Mouse (Mus musculus) lung, embryonic 14.5 days (tissue): Measurements from ENCODE around the gene Ncoa1. TPM values are rescaled to one million over a fixed set of nuclear protein-coding genes. Genes with fewer than 3 reads are reported as not detected.
A peak's percentile ranks its signal among the peaks of the same experiment; 100 is the strongest.

Experiments
- ATAC-seq: fragments of 200-750 bp; cut with Nextera tagmentation; 2 replicates; pipeline ENCODE4 v1.8.0; 2017; ENCODE audit warnings: mild to moderate bottlenecking, moderate TSS enrichment, moderate library complexity; ENCODE audit not compliant: insufficient read depth
- DNase-seq: peaks from one replicate; pipeline ENCODE4 v3.0.0-alpha.2; 2015
- H3K27ac ChIP-seq: fragments of 300-500 bp; sonication (generic); 2 replicates; pipeline ENCODE4 v1.5.1; 2014; ENCODE audit warnings: low read depth, mild to moderate bottlenecking, moderate library complexity
- H3K27me3 ChIP-seq: fragments of 300-500 bp; sonication (generic); 2 replicates; pipeline ENCODE4 v1.6.1; 2014; ENCODE audit warnings: low read length, control low read depth; ENCODE audit not compliant: insufficient read depth
- H3K36me3 ChIP-seq: fragments of 300-500 bp; sonication (generic); 2 replicates; pipeline ENCODE4 v1.6.1; 2014; ENCODE audit warnings: control low read depth; ENCODE audit not compliant: insufficient read depth
- H3K4me1 ChIP-seq: fragments of 300-500 bp; sonication (generic); 2 replicates; pipeline ENCODE4 v1.6.1; 2014; ENCODE audit warnings: antibody characterized with exemption, control low read depth; ENCODE audit not compliant: insufficient read depth
- H3K4me2 ChIP-seq: fragments of 300-500 bp; sonication (generic); 2 replicates; pipeline ENCODE4 v1.6.1; 2014; ENCODE audit warnings: mild to moderate bottlenecking
- H3K4me3 ChIP-seq: fragments of 300-500 bp; sonication (generic); 2 replicates; pipeline ENCODE4 v1.5.1; 2014; ENCODE audit warnings: low read depth, low read length
- H3K9ac ChIP-seq: fragments of 300-500 bp; sonication (generic); 2 replicates; pipeline ENCODE4 v1.6.1; 2014
- H3K9me3 ChIP-seq: fragments of 300-500 bp; sonication (generic); 2 replicates; pipeline ENCODE4 v1.6.1; 2016; ENCODE audit warnings: low read depth, low read length, control low read depth
- CTCF ChIP-seq: IDR thresholded peaks from 2 replicates; pipeline ENCODE4 v1.5.1; 2016; ENCODE audit warnings: antibody characterized with exemption, low read depth
- WGBS: fragments of 180-500 bp; shearing (Covaris S2); extraction: QIAGEN DNeasy Blood & Tissue Kit; methylation state at CpG from one replicate; pipeline ENCODE4 v1.1.7; 2014; 5-methylcytosine and 5-hydroxymethylcytosine counted together
- polyA plus RNA-seq: library from polyadenylated mRNA; unstranded; fragments of >200 nt; fragmentation: Nextera tagmentation; extraction: Ambion mirVana; gene quantifications from 2 replicates; pipeline ENCODE4 v1.2.1, GENCODE M21; 2014

The Ncoa1 gene
- polyA plus RNA-seq, 1 experiment from 2014 or later = 13.1 TPM

- Histone ChIP-seq H3K9ac (peak overlapping the region; percentile 83), H3K27ac (no peak overlapping the region), H3K4me1 (0 out of 2 replicates have a peak, but pooled peaks cover 5% of the 10 kb centered on the region), H3K36me3 (no peaks in the 10 kb centered on the region), H3K4me2 (peak overlapping the region; percentile 77), H3K4me3 (peak overlapping the region; percentile 83), H3K27me3 (peaks cover 3% of the 10 kb centered on the region; the same call in 1 of the 2 replicates), H3K9me3 (no peaks in the 10 kb centered on the region)
- DNase-seq (peak; percentile 35), ATAC-seq (peak; percentile 16; the same call in 1 of the 2 replicates)
- TF ChIP-seq CTCF = no peak
- WGBS = 9% methylated on average over 18 of the region's 18 CpGs
Observed at GRCm38 (mm10) chr12:4475251-4475993, 1.6 kb downstream of the Ncoa1 start.

DNA sequence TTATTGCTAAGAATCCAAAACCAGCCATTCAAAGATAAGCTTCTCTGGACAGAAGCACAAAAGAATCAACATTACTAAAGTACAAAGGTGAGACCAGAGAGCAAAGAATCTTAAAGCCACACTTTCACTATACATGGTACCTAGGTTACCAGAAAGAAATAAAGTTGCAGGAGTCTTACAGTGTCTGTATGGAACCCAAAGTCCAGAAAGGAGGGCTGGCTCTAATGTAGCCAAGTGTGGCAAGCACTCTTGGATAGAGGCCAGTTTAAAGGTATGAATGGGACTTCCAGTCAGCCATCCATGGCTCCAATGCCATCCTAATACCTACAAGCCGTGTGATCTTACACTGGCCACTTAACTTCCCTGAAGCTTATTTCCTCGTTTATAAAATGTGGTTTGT is 7.9 kb downstream of the Ncoa1 start:
- WGBS = 48% methylated on average over 2 of the region's 2 CpGs
- no peak for TF ChIP-seq CTCF
- DNase-seq = no peak
- Histone ChIP-seq H3K27ac (no peak overlapping the region), H3K4me2 (no peak overlapping the region), H3K4me3 (no peak overlapping the region), H3K36me3 (no peaks in the 10 kb centered on the region), H3K9ac (no peak overlapping the region), H3K9me3 (no peaks in the 10 kb centered on the region), H3K4me1 (0 out of 2 replicates have a peak, but pooled peaks cover 3% of the 10 kb centered on the region), H3K27me3 (0 out of 2 replicates have a peak, but pooled peaks cover 3% of the 10 kb centered on the region)
- ATAC-seq = no peak

- no peaks in the 10 kb centered on the region for H3K36me3 ChIP-seq
- H3K9me3 ChIP-seq = no peaks in the 10 kb centered on the region
- H3K27ac ChIP-seq = no peak overlapping the region
- 78% methylated on average over 2 of the region's 2 CpGs for WGBS
- H3K4me1 ChIP-seq = 0 out of 2 replicates have a peak, but pooled peaks cover 3% of the 10 kb centered on the region
- H3K4me2 ChIP-seq = no peak overlapping the region
- H3K27me3 ChIP-seq = no peaks in the 10 kb centered on the region
- ATAC-seq (no peak), DNase-seq (no peak)
- H3K4me3 ChIP-seq = no peak overlapping the region
- no peak overlapping the region for H3K9ac ChIP-seq
- TF ChIP-seq CTCF = no peak
Observed at GRCm38 (mm10) chr12:4463701-4464100, 13.3 kb downstream of the Ncoa1 start.

DNA sequence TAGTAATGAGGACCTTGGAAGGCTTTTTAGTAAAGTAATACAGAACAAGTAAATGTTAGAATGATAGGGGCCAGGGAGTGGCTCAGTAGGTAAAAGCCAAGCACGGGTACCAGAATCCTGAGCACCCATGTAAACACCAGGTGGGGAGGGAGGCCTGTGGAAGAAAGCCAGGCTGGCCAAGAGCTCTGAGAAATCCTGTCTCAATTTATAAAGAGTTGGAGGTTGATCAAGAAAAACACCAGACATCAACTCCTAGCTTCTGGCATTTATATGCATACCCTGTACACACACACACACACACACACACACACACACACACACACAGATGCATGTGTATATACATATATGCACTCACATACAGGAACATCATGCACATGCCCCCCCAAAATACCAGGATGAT is 14.6 kb downstream of the Ncoa1 start:
- no peaks in the 10 kb centered on the region for H3K36me3 ChIP-seq
- no peak overlapping the region for H3K4me2 ChIP-seq
- no peak overlapping the region for H3K4me3 ChIP-seq
- no peaks in the 10 kb centered on the region for H3K27me3 ChIP-seq
- H3K9me3 ChIP-seq = no peaks in the 10 kb centered on the region
- DNase-seq = no peak
- ATAC-seq = no peak
- H3K27ac ChIP-seq = no peak overlapping the region
- no peak overlapping the region for H3K9ac ChIP-seq
- H3K4me1 ChIP-seq = no peaks in the 10 kb centered on the region
- TF ChIP-seq CTCF = no peak
- 56% methylated on average over 1 of the region's 1 CpGs for WGBS

- Histone ChIP-seq H3K27ac (no peak overlapping the region), H3K4me2 (no peak overlapping the region), H3K36me3 (no peaks in the 10 kb centered on the region), H3K4me3 (no peak overlapping the region), H3K27me3 (no peaks in the 10 kb centered on the region), H3K4me1 (no peaks in the 10 kb centered on the region), H3K9me3 (no peaks in the 10 kb centered on the region), H3K9ac (no peak overlapping the region)
- no peak for ATAC-seq
- peak; percentile 45 for TF ChIP-seq CTCF
- no peak for DNase-seq
- WGBS = 91% methylated on average over 2 of the region's 2 CpGs
Observed at GRCm38 (mm10) chr12:4460990-4461389, 16.0 kb downstream of the Ncoa1 start.

DNA sequence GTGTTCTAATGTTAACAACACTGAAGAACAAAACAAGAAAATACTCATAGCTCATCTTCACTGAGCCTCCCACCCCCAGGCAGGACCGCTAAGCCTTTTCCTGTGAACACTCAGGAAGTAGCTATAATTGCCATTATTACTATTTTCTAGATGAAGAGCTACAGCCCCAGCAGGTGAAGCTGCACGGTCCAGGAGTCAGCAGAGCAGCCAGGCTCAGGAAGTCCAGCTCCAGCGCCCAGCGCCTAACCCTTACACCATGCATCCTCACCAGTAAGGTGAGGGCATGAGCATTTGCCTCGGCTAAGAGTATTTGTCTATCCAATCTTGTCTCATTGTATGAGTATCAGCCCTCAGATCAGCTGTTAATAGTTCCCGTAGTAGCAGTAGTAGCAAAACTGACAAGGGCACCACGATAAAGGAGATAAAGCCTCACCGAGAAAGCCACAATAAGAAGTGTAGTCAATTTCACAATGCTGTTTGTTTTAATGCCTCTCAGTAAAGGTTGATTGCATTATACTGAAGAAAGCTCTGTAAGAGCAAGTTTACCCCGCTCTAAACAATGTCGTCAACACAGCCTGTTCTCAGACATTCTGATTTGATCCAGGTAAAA is 21.9 kb downstream of the Ncoa1 start:
- Histone ChIP-seq H3K36me3 (no peaks in the 10 kb centered on the region), H3K27me3 (no peaks in the 10 kb centered on the region), H3K27ac (no peak overlapping the region), H3K4me2 (no peak overlapping the region), H3K4me1 (no peaks in the 10 kb centered on the region), H3K9me3 (no peaks in the 10 kb centered on the region), H3K9ac (no peak overlapping the region), H3K4me3 (no peak overlapping the region)
- no peak for ATAC-seq
- DNase-seq = no peak
- no peak for TF ChIP-seq CTCF
- 71% methylated on average over 10 of the region's 10 CpGs for WGBS

DNA sequence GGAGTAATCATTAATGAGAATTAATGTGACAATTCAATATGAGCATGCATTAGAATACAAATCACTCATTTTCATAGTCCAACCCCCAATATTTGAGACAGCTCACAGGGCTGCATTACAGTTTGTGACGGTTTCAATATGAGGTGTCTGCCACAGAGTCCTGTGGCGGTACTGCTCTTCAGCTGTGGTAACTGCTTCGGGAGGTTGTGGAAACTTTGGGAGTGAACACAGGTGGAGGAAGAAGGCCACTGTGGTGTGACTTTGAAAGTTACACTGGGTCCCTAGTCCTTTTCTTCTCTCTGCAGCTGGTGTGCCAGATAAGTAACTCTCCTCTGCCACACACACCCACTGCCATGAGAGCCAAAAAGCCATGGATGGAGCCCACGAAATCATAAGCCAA is 22.7 kb downstream of the Ncoa1 start:
- ATAC-seq (no peak), DNase-seq (no peak)
- Histone ChIP-seq H3K27me3 (no peaks in the 10 kb centered on the region), H3K9me3 (no peaks in the 10 kb centered on the region), H3K4me1 (no peaks in the 10 kb centered on the region), H3K36me3 (no peaks in the 10 kb centered on the region), H3K27ac (no peak overlapping the region), H3K4me3 (no peak overlapping the region), H3K9ac (no peak overlapping the region), H3K4me2 (no peak overlapping the region)
- TF ChIP-seq CTCF = no peak
- WGBS = 83% methylated on average over 4 of the region's 4 CpGs
